Mouse (Mus musculus) MN1 (cell line): ENCODE data around the gene Fam72a.

Source experiments
- DNase-seq: peaks from one replicate; pipeline ENCODE4 v3.0.0-alpha.2; 2016; ENCODE audit warnings: low spot score

Fam72a gene

GRCm38 (mm10) chr1:131578943-131579680, 51.4 kb downstream of the Fam72a start:
- DNase-seq, result no peak

GRCm38 (mm10) chr1:131580389-131580788, 52.7 kb downstream of the Fam72a start:
- DNase-seq, result no peak

GRCm38 (mm10) chr1:131583598-131583997, 55.9 kb downstream of the Fam72a start:
- DNase-seq, result no peak

GRCm38 (mm10) chr1:131586836-131587235, 59.1 kb downstream of the Fam72a start:
- DNase-seq, result peak; percentile 14
